Mouse (Mus musculus): ENCODE measurements around the gene CK137956.
A peak's percentile ranks its signal among the peaks of the same experiment; 100 is the strongest.

CK137956 gene

GRCm38 (mm10) chr4:127907151-127907550 lies 63.6 kb downstream of the CK137956 start:
- DNase-seq = no peak

- peak; percentile 53 for DNase-seq
These were observed 66.8 kb downstream of the CK137956 start for GRCm38 (mm10) chr4:127903954-127904353.

- peak; percentile 33 for DNase-seq
These were observed 69.8 kb downstream of the CK137956 start for GRCm38 (mm10) chr4:127900893-127901456.

DNA sequence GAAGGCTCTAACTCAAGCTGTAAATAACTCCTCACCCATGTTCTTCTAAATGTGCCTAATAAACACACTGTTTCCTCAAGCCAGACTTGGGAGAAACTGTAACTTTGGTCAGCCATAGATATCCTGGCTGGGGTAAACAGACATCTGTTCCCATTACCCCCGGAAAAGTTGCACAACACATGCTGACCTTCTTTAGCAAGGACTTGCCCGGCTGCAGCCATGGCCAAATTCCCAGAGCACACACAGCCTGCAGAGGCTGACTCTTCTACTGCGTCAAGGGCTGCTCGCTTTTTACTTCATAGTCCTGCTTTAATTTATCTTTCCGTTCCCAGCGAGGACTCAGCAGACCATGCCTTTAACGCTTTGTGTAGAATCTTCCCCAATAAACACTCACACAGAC lies 81.7 kb downstream of the CK137956 start:
- DNase-seq = peak; percentile 92

- peak; percentile 27 for DNase-seq
These were observed 91.8 kb downstream of the CK137956 start for GRCm38 (mm10) chr4:127878966-127879365.

All from heart, adult 11 months (tissue).